Mouse (Mus musculus) E14TG2a.4 (cell line): Measurements from ENCODE around the gene Nlrc3.

ENCODE experiments used
- CTCF ChIP-seq: conservative IDR thresholded peaks from 2 replicates; pipeline ENCODE4 v1.5.1; 2014; ENCODE audit warnings: low read length
- NANOG ChIP-seq: IDR thresholded peaks from 2 replicates; pipeline ENCODE4 v1.6.1; 2014; ENCODE audit warnings: borderline replicate concordance, low read length, mixed read lengths
- POU5F1 ChIP-seq: IDR thresholded peaks from 2 replicates; pipeline ENCODE4 v1.6.1; 2014; ENCODE audit warnings: low read length, borderline replicate concordance

DNA sequence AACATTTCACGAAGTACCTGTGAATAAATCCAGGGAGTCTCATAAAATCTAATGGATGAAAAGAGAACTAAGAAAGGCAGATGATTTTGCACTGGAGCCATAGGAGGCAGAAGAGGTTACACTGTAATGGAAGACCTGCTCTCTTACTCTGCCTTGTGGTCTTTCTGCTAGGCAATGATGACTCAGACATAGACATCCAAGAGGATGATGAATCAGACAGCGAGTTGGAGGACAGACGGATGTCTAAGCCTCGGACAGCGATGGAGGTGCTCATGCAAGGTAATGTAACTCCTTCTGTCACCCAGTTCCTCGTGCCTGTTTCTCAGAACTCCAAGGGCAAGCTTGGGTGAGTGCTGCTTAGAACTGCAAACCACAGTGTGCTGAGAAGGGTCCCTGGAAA, 42.9 kb downstream of the Nlrc3 start:
- TF ChIP-seq CTCF: no peak
- TF ChIP-seq POU5F1: no peak
- no peak for TF ChIP-seq NANOG
